Mouse (Mus musculus): ENCODE data around the gene B130006D01Rik.
A peak's percentile ranks its signal among the peaks of the same experiment; 100 is the strongest.
"Not testable (repeated sequence)": the region's sequence is repeated elsewhere in the genome, so short reads cannot be mapped to it uniquely, and the experiment has no call there.

B130006D01Rik gene

DNA sequence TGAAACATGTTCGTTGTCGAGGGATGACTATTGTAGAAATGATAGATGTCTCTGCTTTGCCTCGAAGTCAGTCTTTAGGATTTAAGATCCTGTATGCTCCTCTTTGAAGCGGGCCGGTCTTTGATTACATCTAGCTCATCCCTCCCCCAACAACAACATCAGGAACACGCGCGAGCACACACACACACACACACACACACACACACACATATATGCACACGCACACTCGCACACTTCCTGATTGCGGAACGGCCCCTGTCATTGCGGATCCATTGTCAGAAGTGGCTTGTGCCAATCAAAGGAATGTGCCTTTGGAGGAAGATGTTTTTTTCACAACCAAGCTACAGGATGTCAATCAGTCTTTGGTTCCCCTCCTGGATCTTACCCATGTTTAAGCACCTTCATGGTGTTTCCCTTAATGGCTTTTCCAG, 9.6 kb upstream of the B130006D01Rik start:
- DNase-seq = peak; percentile 49

- peak; percentile 53 for DNase-seq
These were observed 9.0 kb upstream of the B130006D01Rik start for GRCm38 (mm10) chr11:95714411-95714810.

DNA sequence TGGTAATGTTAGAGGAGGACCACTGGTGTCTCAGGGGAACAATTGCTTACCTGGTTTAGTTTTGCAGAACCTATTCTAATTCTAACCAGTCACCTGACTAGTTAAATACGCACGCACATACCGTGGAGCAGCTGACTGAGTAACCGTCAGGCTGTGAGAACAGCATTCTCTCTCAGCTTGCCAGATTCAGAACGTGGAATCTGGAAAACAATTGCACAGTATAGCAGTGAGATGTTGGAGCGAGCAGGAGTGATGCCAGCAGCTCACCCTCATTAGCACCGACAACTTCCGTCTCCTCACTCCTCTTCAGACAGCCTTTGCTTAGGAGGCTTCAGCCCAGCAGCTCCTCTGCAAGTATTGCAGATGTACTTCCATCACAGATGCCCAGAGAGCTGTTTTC, 7.3 kb upstream of the B130006D01Rik start:
- no peak for DNase-seq

GRCm38 (mm10) chr11:95719356-95719755, 4.0 kb upstream of the B130006D01Rik start:
- DNase-seq = no peak

DNA sequence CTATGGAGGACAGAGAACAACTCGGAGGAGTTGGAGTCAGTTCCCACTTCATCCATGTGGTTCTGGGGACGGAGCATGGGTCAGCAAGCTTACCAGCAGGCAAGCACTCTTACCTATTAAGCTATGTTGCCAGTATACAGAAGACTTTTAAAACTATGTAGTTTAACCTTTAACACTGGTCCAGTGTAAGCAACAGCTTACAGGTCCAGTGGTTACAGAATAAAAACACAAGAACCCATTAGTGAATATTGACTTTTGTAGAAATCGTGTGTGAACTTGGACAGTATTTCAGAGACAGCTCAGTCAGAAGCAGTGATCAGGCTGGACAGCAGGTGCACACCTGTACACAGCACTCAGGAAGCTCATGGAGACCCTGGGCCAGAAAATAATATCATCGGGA, 1.1 kb downstream of the B130006D01Rik start:
- no peak for DNase-seq

GRCm38 (mm10) chr11:95726156-95726555, 2.8 kb downstream of the B130006D01Rik start:
- DNase-seq = no peak

DNA sequence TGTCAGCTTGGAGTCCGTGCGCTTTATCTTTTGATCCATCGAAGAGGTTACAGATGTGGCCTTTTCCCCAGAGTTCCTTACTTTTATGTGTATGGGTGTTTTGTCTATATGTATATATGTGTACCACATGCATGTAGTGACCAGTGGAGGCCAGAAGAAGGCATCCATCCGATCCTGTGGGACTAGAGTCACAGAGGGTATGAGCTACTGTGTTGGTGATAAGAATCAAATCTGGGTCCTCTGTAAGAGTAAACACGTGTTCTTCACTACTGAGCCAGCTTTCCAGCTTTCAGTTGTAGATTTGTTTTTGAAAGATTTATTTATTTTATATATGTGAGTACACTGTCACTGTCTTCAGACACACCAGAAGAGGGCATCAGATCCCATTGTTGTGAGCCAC, 4.6 kb downstream of the B130006D01Rik start:
- no peak for DNase-seq

- no peak for DNase-seq
These were observed 5.8 kb downstream of the B130006D01Rik start for GRCm38 (mm10) chr11:95728916-95729907.

DNA sequence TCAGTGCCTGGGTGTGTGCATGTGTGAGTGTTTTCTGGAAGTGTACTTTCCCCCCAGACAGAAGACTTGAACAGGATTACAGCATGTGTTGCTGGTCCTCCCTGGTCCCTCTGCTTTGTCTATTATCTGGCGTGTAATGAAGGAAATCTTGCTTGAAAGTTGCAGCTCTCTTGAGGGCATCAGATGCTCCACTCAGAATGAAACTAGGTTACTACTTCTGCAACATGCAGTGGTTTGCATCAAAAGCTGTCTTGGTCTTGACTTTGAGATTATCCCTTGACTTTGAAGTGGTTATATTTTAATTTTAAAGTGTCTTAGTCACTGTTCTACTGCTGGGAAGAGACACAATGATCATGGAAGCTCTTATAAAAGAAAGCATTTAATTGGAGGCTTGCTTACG, 11.1 kb downstream of the B130006D01Rik start:
- DNase-seq = no peak

- no peak for DNase-seq
These were observed 14.4 kb downstream of the B130006D01Rik start for GRCm38 (mm10) chr11:95737811-95738210.

DNA sequence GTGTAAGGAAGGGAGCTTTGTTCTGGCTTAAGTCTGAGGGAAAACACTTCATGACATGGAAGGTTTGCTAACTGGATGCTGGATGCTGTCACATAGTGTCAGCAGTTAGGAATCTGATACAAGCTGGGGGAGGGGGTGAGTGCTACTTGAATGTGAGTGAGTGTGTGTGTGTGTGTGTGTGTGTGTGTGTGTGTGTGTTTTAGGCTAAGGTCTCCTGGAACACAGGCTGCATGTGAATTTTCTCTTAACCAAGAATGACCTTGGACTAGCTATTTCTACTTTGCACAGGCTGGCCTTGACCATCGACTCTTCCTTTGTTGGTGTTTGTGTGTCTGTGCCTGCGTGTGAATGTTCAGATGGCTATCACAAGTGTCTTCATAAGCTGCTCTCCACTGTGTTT, 21.1 kb downstream of the B130006D01Rik start:
- DNase-seq = no peak

GRCm38 (mm10) chr11:95746821-95747220, 23.4 kb downstream of the B130006D01Rik start:
- no peak for DNase-seq

DNA sequence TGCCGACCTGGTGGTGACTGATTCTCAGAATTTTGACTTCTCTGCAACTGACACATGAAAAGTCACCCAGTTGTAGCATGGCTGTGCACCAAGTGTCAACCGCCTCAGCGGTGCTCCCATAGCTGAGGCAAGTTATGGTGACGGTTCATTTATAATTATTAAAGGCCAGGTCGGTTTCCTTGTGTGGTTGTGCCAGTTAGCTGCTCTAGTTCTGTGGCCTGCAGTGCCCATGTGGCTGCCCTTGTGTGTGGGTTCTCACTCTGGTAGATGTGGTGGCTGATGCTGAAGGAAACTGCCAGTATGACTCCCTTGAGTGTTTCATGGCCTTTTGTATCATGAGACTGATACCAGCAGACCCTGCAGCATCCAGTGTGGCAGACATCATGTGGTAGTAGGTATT, 24.9 kb downstream of the B130006D01Rik start:
- DNase-seq = no peak

- no peak for DNase-seq
These were observed 26.2 kb downstream of the B130006D01Rik start for GRCm38 (mm10) chr11:95749619-95750018.

- DNase-seq = peak; percentile 82
These were observed 27.6 kb downstream of the B130006D01Rik start for GRCm38 (mm10) chr11:95750995-95751394.

DNA sequence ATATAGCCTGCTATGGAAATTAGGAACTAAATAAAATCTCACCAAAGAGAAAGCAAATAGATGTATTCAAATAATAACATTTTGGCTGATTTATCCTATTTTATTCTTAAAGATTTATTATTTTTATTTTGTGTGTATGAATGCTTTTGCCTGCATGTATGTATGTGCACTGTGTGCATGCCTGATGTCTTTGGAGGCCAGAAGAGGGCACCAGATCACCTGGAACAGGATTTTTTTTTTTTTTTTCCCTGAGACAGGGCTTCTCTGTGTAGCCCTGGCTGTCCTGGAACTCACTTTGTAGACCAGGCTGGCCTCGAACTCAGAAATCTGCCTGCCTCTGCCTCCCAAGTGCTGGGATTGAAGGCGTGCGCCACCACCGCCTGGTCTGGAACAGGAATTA, 31.8 kb downstream of the B130006D01Rik start:
- not testable (repeated sequence) for DNase-seq

GRCm38 (mm10) chr11:95760521-95760920, 37.1 kb downstream of the B130006D01Rik start:
- DNase-seq = no peak

DNA sequence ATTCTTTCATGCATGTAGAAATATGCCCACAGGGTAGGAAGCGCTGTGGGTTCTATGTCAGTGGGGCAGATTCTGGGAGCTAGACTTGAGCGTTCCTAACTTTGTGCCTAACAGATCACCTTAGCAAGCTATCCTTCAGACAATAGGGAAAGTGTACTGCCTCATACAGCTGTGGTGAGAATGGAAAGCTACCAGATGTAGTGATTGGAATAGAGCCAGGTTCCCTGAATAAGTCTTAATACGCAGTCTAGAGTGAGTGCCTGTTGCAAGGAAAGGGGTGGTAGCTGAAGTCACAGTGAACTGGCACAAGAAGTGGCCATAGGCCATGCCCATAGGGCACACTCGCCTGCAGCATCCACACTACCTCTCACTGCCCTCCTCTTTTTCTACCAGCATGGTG, 39.6 kb downstream of the B130006D01Rik start:
- no peak for DNase-seq

DNA sequence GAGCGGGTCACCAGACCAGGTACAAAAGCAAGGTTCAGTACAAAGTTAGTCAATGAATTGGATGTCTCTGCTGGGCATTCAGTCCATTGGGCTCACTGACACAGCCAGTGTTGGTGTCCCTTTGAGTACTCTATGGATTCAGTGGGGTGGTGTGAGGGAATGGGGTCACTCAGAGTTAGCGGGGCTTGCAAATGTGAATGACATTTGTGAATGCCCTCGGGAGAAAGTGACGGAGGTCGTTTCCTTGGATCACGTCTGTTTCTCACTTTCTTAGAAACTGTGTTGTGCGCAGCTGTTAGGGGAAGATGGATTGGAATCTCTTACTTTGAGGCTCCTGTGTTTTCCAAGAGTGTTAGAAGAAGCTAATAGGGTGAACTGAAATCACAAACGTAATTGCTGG, 41.4 kb downstream of the B130006D01Rik start:
- DNase-seq = no peak

DNA sequence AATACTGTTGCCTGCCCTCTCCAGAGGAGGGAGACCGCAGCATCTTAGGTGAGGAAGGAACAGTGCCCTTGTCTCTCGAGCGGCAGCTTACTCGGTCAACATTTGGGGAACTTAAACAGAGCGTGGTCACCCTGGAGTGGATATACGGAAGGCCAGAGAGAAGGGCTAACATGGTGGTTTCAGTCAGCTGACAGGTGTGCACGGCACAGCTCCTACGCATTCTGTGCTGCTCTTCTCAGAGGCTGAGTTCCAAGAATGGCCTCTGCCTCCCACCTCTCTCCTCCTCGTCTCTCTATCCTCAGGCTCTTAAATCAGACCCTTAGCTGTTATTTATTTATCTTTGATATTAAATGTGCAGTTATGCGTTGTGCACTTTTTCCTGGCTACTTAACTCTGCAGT, 41.9 kb downstream of the B130006D01Rik start:
- DNase-seq = no peak

- DNase-seq = no peak
These were observed 44.9 kb downstream of the B130006D01Rik start for GRCm38 (mm10) chr11:95768244-95768643.

DNA sequence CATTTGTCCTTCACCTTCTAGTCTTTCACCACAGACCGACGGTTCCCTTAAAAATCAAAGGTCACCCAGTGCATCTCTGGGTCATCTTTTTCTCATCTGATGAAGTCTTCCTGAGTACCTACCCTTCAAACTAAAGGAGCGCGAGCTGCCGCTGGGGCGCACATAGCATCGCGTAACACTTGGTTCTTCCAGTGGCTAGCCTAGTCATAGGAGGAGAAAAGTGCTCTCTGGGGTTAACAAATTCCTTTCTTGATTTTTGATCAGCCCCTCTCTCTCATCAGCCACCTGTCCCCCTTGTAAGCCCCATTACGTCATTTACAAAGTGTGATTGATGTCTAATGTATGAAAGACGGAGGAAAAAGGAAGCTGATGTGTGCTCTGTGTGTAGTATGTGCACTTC, 45.8 kb downstream of the B130006D01Rik start:
- no peak for DNase-seq

DNA sequence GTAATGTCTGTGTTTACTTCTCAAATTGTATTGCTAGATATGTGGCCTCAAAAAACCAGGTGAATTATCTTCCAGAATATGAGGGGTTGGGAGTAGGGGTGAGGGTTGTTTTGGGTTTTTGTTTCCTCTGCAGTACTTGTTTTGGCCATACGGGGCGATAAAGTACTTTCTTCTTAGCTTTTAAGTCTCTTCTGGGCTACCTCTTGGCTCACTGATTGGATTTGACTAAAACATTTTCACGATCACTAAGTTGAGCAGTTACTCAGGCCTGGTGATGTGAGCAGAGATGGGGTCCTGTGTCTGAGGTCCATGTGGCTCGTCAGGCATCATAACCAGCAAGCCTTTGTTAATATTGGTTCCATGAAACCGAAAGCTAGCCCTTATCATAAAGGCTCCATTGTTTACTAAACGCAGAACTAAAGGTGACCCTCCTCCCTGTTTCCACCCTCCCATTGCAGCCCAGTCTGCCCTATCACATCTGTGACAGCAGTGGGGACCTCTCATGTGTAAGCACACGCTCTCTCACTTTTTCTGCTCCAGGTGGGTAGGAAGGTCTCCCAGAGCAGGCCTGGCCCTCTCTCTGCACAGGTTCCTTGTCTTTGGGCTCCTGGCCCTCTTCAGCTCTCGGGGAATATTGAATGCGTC, 47.5 kb downstream of the B130006D01Rik start:
- peak; percentile 24 for DNase-seq

- DNase-seq = no peak
These were observed 48.3 kb downstream of the B130006D01Rik start for GRCm38 (mm10) chr11:95771665-95772064.

Measured in thymus, postnatal 14 days (tissue).